Comparison of ENCODE assay signal across 11 mouse cellular contexts in genomic region chr16:94241126-94241525, GRCm38 (mm10).
DNase-seq lines count a peak whose midpoint lies in the region; ATAC-seq and TF ChIP-seq lines count a peak whose summit lies in the region.
"Had no signal": no experiment of that assay in that cellular context is flagged by ENCODE, and none has a peak within 500 bp of the region (broad histone marks: within the 10 kb centered on the region; RNA-seq: fewer than 3 reads in every experiment).

No protein-coding gene starts in this region.

- no peaks in the 10 kb centered on the region for H3K27me3 ChIP-seq in liver, postnatal 0 days (ENCODE audit: insufficient read depth, low read length)
- no peaks in the 10 kb centered on the region for H3K27me3 ChIP-seq in spleen, adult 2 months (ENCODE audit: control insufficient read depth, insufficient read depth, low read length)
- H3K27me3 ChIP-seq in heart, embryonic 10.5 days (ENCODE audit: insufficient read depth, poor library complexity, severe bottlenecking): 0 out of 2 replicates have a peak, but pooled peaks cover 6% of the 10 kb centered on the region
- peaks cover 25% of the 10 kb centered on the region for H3K27me3 ChIP-seq in hindbrain, embryonic 12.5 days

- peak; percentile 29; the same call in 1 of the 2 replicates for TF ChIP-seq POLR2A in spleen, adult 2 months (IDR thresholded peaks at IDR 0.05; ENCODE audit: low read depth, low read length)

- H3K36me3 ChIP-seq in liver, postnatal 0 days (replicated peaks; ENCODE audit: insufficient read depth, low read length): 0 out of 2 replicates have a peak, but pooled peaks cover 2% of the 10 kb centered on the region
- no peaks in the 10 kb centered on the region for H3K36me3 ChIP-seq in spleen, adult 2 months (ENCODE audit: control insufficient read depth, insufficient read depth, low read length)
- no peaks in the 10 kb centered on the region for H3K36me3 ChIP-seq in heart, embryonic 10.5 days
- no peaks in the 10 kb centered on the region for H3K36me3 ChIP-seq in hindbrain, embryonic 12.5 days
- H3K36me3 ChIP-seq: forebrain, embryonic 10.5 days had no signal

- ATAC-seq in liver, postnatal 0 days: peak; percentile 31
- ATAC-seq in hindbrain, embryonic 12.5 days (ENCODE audit: low FRiP score): no peak

- peak; percentile 75 for DNase-seq in CD4-positive, CD25-positive, alpha-beta regulatory T cell, adult 2 months (ENCODE audit: low read depth, low spot score)
- peak; percentile 43 for DNase-seq in MEL-GATA-1-ER (ENCODE audit: extremely low read depth, low read depth)
- peak; percentile 50 for DNase-seq in liver, postnatal 0 days
- DNase-seq in spleen, adult 2 months (ENCODE audit: low read depth in 1 of 2, low spot score in 2 of 2): peak; percentile 55 to 65
- no peak for DNase-seq in urinary bladder, postnatal 4 days (ENCODE audit: low spot score in 2 of 2)
- DNase-seq in heart, embryonic 10.5 days (ENCODE audit: low spot score): no peak
- no peak for DNase-seq in neural tube, embryonic 10.5 days (ENCODE audit: extremely low spot score, low spot score)
- DNase-seq: right cerebral cortex, postnatal 14 days had no signal

- H3K4me3 ChIP-seq in liver, postnatal 0 days (ENCODE audit: low read depth, low read length): no peak overlapping the region
- H3K4me3 ChIP-seq in spleen, adult 2 months (ENCODE audit: extremely low read depth, insufficient read depth, insufficient read length): no peak overlapping the region
- H3K4me3 ChIP-seq in heart, embryonic 10.5 days: no peak overlapping the region
- H3K4me3 ChIP-seq in hindbrain, embryonic 12.5 days: no peak overlapping the region
- H3K4me3 ChIP-seq: forebrain, embryonic 10.5 days had no signal

- no peak overlapping the region for H3K4me2 ChIP-seq in liver, postnatal 0 days (ENCODE audit: low read depth, low read length)
- no peak overlapping the region for H3K4me2 ChIP-seq in hindbrain, embryonic 12.5 days (replicated peaks)
- H3K4me2 ChIP-seq: heart, embryonic 11.5 days had no signal

- no peak overlapping the region for H3K9ac ChIP-seq in liver, postnatal 0 days (replicated peaks)
- no peak overlapping the region for H3K9ac ChIP-seq in hindbrain, embryonic 12.5 days

- no peak for TF ChIP-seq CTCF in liver, postnatal 0 days (IDR thresholded peaks at IDR 0.05; ENCODE audit: low read depth)
- no peak for TF ChIP-seq CTCF in spleen, adult 2 months (IDR thresholded peaks at IDR 0.05; ENCODE audit: extremely low read depth, insufficient read depth, insufficient read length, insufficient replicate concordance)

- H3K4me1 ChIP-seq in liver, postnatal 0 days (ENCODE audit: insufficient read depth): peaks cover 4% of the 10 kb centered on the region; the same call in 1 of the 2 replicates
- H3K4me1 ChIP-seq in spleen, adult 2 months (ENCODE audit: control insufficient read depth, insufficient read depth, insufficient read length): peaks cover 36% of the 10 kb centered on the region
- peaks cover 15% of the 10 kb centered on the region for H3K4me1 ChIP-seq in heart, embryonic 10.5 days
- H3K4me1 ChIP-seq in hindbrain, embryonic 12.5 days: peaks cover 8% of the 10 kb centered on the region

- no peaks in the 10 kb centered on the region for H3K9me3 ChIP-seq in liver, postnatal 0 days (ENCODE audit: low read length)
- no peaks in the 10 kb centered on the region for H3K9me3 ChIP-seq in heart, embryonic 10.5 days
- no peaks in the 10 kb centered on the region for H3K9me3 ChIP-seq in hindbrain, embryonic 12.5 days (replicated peaks)
- H3K9me3 ChIP-seq: forebrain, embryonic 10.5 days had no signal

- 63% methylated on average over 10 of the region's 10 CpGs for WGBS in liver, postnatal 0 days (ENCODE audit: insufficient replicate concordance)
- 44% methylated on average over 10 of the region's 10 CpGs for WGBS in spleen, adult 2 months
- 87% methylated on average over 10 of the region's 10 CpGs for WGBS in heart, embryonic 10.5 days
- WGBS in hindbrain, embryonic 12.5 days: 95% methylated on average over 10 of the region's 10 CpGs

- no peak for TF ChIP-seq EP300 in liver, postnatal 0 days (IDR thresholded peaks at IDR 0.05; ENCODE audit: low read depth)

- H3K27ac ChIP-seq in liver, postnatal 0 days (ENCODE audit: low read depth): peak overlapping the region; percentile 62
- H3K27ac ChIP-seq in spleen, adult 2 months (ENCODE audit: insufficient read depth, low read length): peak overlapping the region; percentile 89
- H3K27ac ChIP-seq in heart, embryonic 10.5 days: no peak overlapping the region
- H3K27ac ChIP-seq in hindbrain, embryonic 12.5 days: no peak overlapping the region
- H3K27ac ChIP-seq: forebrain, embryonic 10.5 days had no signal

Comparison
In these comparisons a context has a peak if more than half of its experiments do, and no peak if none do; other contexts are left out.
1. DNase-seq: peak in CD4-positive, CD25-positive, alpha-beta regulatory T cell, adult 2 months (single experiment), MEL-GATA-1-ER (single experiment), liver, postnatal 0 days (single experiment) and spleen, adult 2 months (2 of 2); none in urinary bladder, postnatal 4 days (0 of 2), heart, embryonic 10.5 days (single experiment) and neural tube, embryonic 10.5 days (single experiment).
2. H3K27ac ChIP-seq: peak in liver, postnatal 0 days (single experiment) and spleen, adult 2 months (single experiment); none in heart, embryonic 10.5 days (single experiment) and hindbrain, embryonic 12.5 days (single experiment).